Mouse (Mus musculus) small intestine, adult 2 months (tissue): ENCODE measurements around the gene Dazap1.

Experiments used
- CTCF ChIP-seq: fragments of 200-500 bp; IDR thresholded peaks from 2 replicates; pipeline ENCODE4 v1.5.1; 2012; ENCODE audit warnings: low read depth, mild to moderate bottlenecking, control low read depth, inconsistent platforms, low read length, moderate library complexity, mixed read lengths; ENCODE audit not compliant: insufficient replicate concordance, insufficient read length; ENCODE audit errors: extremely low read depth
- POLR2A ChIP-seq: fragments of 200-500 bp; IDR thresholded peaks from 2 replicates; pipeline ENCODE4 v1.6.1; 2012; ENCODE audit warnings: low read depth, mild to moderate bottlenecking, control low read depth, inconsistent platforms, low read length, moderate library complexity

GRCm38 (mm10) chr10:80298571-80299281 lies 37.4 kb downstream of the Dazap1 start:
- TF ChIP-seq POLR2A (no peak), CTCF (no peak)
